Mouse (Mus musculus) retina, adult 2 months (tissue): ENCODE data around the gene Sh3pxd2a.

Experiments used
- DNase-seq: peaks from one replicate; pipeline ENCODE4 v3.0.0-alpha.2; 2012; ENCODE audit warnings: low read depth, low spot score

Gene Sh3pxd2a

GRCm38 (mm10) chr19:47464304-47465241, at the start of gene Sh3pxd2a:
Sh3pxd2a (minus strand) TSS chr19:47464401.
- DNase-seq = no peak

- no peak for DNase-seq
Observed at GRCm38 (mm10) chr19:47513618-47513897, 49.4 kb upstream of the Sh3pxd2a start.

- DNase-seq = no peak
Observed at GRCm38 (mm10) chr19:47512794-47513617, 48.8 kb upstream of the Sh3pxd2a start.

GRCm38 (mm10) chr19:47511958-47512357, 47.8 kb upstream of the Sh3pxd2a start:
- no peak for DNase-seq

GRCm38 (mm10) chr19:47511294-47511675, 47.1 kb upstream of the Sh3pxd2a start:
- DNase-seq = no peak

GRCm38 (mm10) chr19:47510473-47511293, 46.5 kb upstream of the Sh3pxd2a start:
- DNase-seq = no peak

- no peak for DNase-seq
Observed at GRCm38 (mm10) chr19:47510135-47510472, 45.9 kb upstream of the Sh3pxd2a start.

GRCm38 (mm10) chr19:47508771-47509281, 44.6 kb upstream of the Sh3pxd2a start:
- no peak for DNase-seq

- no peak for DNase-seq
Observed at GRCm38 (mm10) chr19:47508191-47508590, 44.0 kb upstream of the Sh3pxd2a start.

GRCm38 (mm10) chr19:47507128-47508121, 43.2 kb upstream of the Sh3pxd2a start:
- DNase-seq = peak; percentile 43

GRCm38 (mm10) chr19:47503625-47504024, 39.4 kb upstream of the Sh3pxd2a start:
- DNase-seq = no peak

- DNase-seq = no peak
Observed at GRCm38 (mm10) chr19:47502563-47502962, 38.4 kb upstream of the Sh3pxd2a start.

GRCm38 (mm10) chr19:47500389-47501011, 36.3 kb upstream of the Sh3pxd2a start:
- DNase-seq = no peak

GRCm38 (mm10) chr19:47499841-47500240, 35.6 kb upstream of the Sh3pxd2a start:
- no peak for DNase-seq

GRCm38 (mm10) chr19:47498942-47499341, 34.7 kb upstream of the Sh3pxd2a start:
- no peak for DNase-seq

GRCm38 (mm10) chr19:47497736-47498135, 33.5 kb upstream of the Sh3pxd2a start:
- no peak for DNase-seq

GRCm38 (mm10) chr19:47497313-47497712, 33.1 kb upstream of the Sh3pxd2a start:
- DNase-seq = no peak

GRCm38 (mm10) chr19:47493017-47493997, 29.1 kb upstream of the Sh3pxd2a start:
- no peak for DNase-seq

GRCm38 (mm10) chr19:47492422-47492821, 28.2 kb upstream of the Sh3pxd2a start:
- no peak for DNase-seq
